Mouse (Mus musculus) B cell, adult 67 days (primary cell): ENCODE data around the gene Tbck. TPM values are rescaled to one million over a fixed set of nuclear protein-coding genes. Genes with fewer than 3 reads are reported as not detected.

Experiments used
- total RNA-seq, 2 experiments: library from RNA; stranded (reverse); gene quantifications; 4 replicates each; pipeline ENCODE4 v1.2.4; 2023

Gene Tbck
- 10 to 100 TPM; 32.7 to 34.1 TPM for total RNA-seq

DNA sequence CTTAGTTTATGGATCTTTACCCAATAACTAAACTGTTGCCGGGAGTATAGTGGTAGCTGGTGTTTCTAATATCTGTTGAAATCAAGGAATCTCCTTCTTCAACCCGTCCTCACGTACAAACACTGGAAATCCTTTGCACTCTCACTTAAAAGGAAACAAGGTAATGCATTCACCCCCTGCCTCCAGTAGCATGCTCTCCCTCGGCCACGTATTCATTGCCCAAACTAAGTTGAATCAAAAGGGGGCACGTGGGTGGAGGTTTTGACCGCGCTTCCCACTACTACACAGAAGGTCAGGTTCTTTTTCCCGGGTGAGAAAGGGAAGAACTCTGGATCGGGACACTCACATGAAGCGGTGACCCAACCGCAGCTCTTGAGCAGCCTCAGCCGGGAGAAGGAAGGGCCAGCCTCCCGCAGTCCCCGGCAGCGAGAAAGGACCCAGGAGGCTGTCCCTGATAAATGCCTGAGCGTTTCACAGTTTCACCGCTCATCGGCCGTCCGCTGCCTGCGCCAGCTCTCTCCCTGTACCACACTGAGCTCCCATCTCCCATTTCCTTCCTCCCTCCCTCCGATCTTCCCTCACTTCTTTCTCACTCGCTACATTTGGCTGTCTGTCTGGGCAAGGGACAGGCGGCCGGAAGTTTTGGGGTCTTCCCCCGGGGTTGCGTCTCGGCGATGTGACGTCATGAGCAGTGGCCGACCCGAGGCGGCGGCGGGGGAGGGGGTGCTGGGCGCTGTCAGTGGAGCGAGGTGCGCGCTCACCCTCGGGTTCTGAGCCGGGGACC is at the start of gene Tbck:
Gene Tbck (plus strand): TSS at position 698 of the 784 bp plus-strand sequence.

DNA sequence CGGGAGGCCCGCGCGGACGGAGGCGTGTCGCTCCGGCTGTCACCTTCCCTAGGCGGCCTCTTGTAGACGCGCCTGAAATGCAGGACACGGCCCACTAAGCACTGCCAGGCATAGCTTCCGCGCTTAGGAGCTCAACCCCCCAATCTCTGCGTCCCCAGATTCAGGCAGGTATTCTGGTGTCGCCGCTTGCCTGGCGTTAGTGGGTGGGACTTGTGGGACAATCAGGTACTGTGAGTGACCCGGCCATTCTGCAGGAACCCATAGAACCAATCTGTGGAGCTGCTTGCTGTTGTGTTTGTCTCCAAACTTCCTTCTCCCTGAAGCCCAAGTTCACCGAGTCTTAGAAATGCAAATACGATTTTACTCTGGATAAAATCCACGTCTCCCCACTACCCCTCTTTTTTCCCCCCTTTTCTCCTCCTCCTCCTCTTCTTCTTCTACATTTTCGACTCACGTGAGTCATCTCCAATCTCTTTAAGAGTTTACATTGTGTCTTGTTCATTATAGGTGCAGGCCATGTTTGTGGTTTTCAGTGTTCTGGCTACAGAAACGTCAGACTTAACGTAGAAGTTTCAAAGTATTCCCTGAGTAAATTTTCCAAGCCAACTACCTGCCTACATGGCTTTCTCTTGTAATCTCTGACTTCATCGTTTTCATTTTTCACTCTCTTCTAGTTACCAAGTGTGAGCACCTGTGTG is 436 bp downstream of the Tbck start, which contains the start of gene Aimp1:
Gene Aimp1 (minus strand): TSS at position 140 of the 698 bp plus-strand sequence.

Other genes with a start within 250 kb of the Tbck start
- not detected for gene Gimd1, start 54.3 kb upstream of the Tbck start, total RNA-seq
- 10 to 100 TPM; 47.8 to 48.3 TPM for gene Aimp1, start 226 bp downstream of the Tbck start, total RNA-seq